Mouse (Mus musculus): Measurements from ENCODE around the gene Appl2.

GRCm38 (mm10) chr10:83692175-83692895, 43.8 kb upstream of the Appl2 start:
- TF ChIP-seq POLR2AphosphoS2 (IDR thresholded peaks at IDR 0.05; ENCODE audit: insufficient read length, low read depth) (no peak), CEBPB (IDR thresholded peaks at IDR 0.05; ENCODE audit: insufficient read depth, poor library complexity, severe bottlenecking) (no peak), TCF12 (IDR thresholded peaks at IDR 0.05; ENCODE audit: insufficient read depth, poor library complexity, severe bottlenecking) (no peak), MAX (IDR thresholded peaks at IDR 0.05; ENCODE audit: low read depth) (no peak), USF1 (IDR thresholded peaks at IDR 0.05; ENCODE audit: low read depth) (no peak), POLR2A (IDR thresholded peaks at IDR 0.05; ENCODE audit: insufficient read length, low read depth) (no peak), SRF (IDR thresholded peaks at IDR 0.05; ENCODE audit: control insufficient read depth, insufficient read length, low read depth) (no peak), MYOG (IDR thresholded peaks at IDR 0.05; ENCODE audit: control insufficient read depth in 1 of 3, insufficient read depth in 1 of 3, insufficient read length in 2 of 3, low read depth in 2 of 3) (no peak), TCF3 (IDR thresholded peaks at IDR 0.05; ENCODE audit: insufficient read length, low read depth) (no peak), MYOD1 (IDR thresholded peaks at IDR 0.05; ENCODE audit: control insufficient read depth in 1 of 3, insufficient read length in 2 of 3, low read depth in 2 of 3) (no peak), E2F4 (IDR thresholded peaks at IDR 0.05; ENCODE audit: insufficient read depth) (no peak), REST (IDR thresholded peaks at IDR 0.05; ENCODE audit: insufficient read depth, insufficient read length) (no peak)
